ENCODE assay signal across 9 mouse cellular contexts in genomic region chr3:30696346-30696745, GRCm38 (mm10). TPM values are rescaled to one million over a fixed set of nuclear protein-coding genes. Genes with fewer than 3 reads are reported as not detected.
DNase-seq lines count a peak whose midpoint lies in the region; ATAC-seq and TF ChIP-seq lines count a peak whose summit lies in the region.
"Had no signal": no experiment of that assay in that cellular context is flagged by ENCODE, and none has a peak within 500 bp of the region (broad histone marks: within the 10 kb centered on the region; RNA-seq: fewer than 3 reads in every experiment).

No protein-coding gene starts in this region.

- no peak overlapping the region for H3K4me2 ChIP-seq in heart, embryonic 12.5 days
- H3K4me2 ChIP-seq: lung, embryonic 15.5 days had no signal

- H3K4me3 ChIP-seq in heart, adult 2 months: no peak overlapping the region
- no peak overlapping the region for H3K4me3 ChIP-seq in heart, embryonic 12.5 days
- H3K4me3 ChIP-seq in heart, embryonic 10.5 days: no peak overlapping the region
- H3K4me3 ChIP-seq: lung, embryonic 15.5 days had no signal

- no peaks in the 10 kb centered on the region for H3K79me2 ChIP-seq in heart, adult 2 months (replicated peaks; ENCODE audit: control insufficient read depth, insufficient read depth, low read length)

- H3K9ac ChIP-seq in heart, adult 2 months (ENCODE audit: low read depth, low read length): no peak overlapping the region
- H3K9ac ChIP-seq in heart, embryonic 12.5 days: no peak overlapping the region
- H3K9ac ChIP-seq: lung, embryonic 15.5 days had no signal

- intact Hi-C loops in heart, adult 2 months (cut with DNase I): loop anchor here (1.0 to 10.0 kb wide), 4 partner anchors 104 to 441 kb away; partner anchors contain the start of gene Gpr160

- no peaks in the 10 kb centered on the region for H3K27me3 ChIP-seq in heart, adult 2 months (ENCODE audit: control insufficient read depth, insufficient read depth, low read length)
- H3K27me3 ChIP-seq in heart, embryonic 12.5 days (replicated peaks): no peaks in the 10 kb centered on the region
- no peaks in the 10 kb centered on the region for H3K27me3 ChIP-seq in heart, embryonic 10.5 days (ENCODE audit: insufficient read depth, poor library complexity, severe bottlenecking)
- no peaks in the 10 kb centered on the region; the same call in 1 of the 2 replicates for H3K27me3 ChIP-seq in splenic B cell, adult 2 months (ENCODE audit: control insufficient read depth, insufficient read depth, low read length, poor library complexity, severe bottlenecking)
- H3K27me3 ChIP-seq: lung, embryonic 15.5 days had no signal

- no peaks in the 10 kb centered on the region for H3K36me3 ChIP-seq in heart, adult 2 months (ENCODE audit: control insufficient read depth, insufficient read depth, low read length)
- no peaks in the 10 kb centered on the region for H3K36me3 ChIP-seq in heart, embryonic 12.5 days
- H3K36me3 ChIP-seq in heart, embryonic 10.5 days: no peaks in the 10 kb centered on the region
- no peaks in the 10 kb centered on the region for H3K36me3 ChIP-seq in splenic B cell, adult 2 months (ENCODE audit: control insufficient read depth, insufficient read depth, low read length, poor library complexity, severe bottlenecking)
- H3K36me3 ChIP-seq: lung, embryonic 15.5 days had no signal

- no peaks in the 10 kb centered on the region for H3K4me1 ChIP-seq in heart, adult 2 months (ENCODE audit: control insufficient read depth, insufficient read depth, low read length)
- H3K4me1 ChIP-seq in heart, embryonic 12.5 days (replicated peaks): no peaks in the 10 kb centered on the region
- H3K4me1 ChIP-seq in heart, embryonic 10.5 days: 0 out of 2 replicates have a peak, but pooled peaks cover 3% of the 10 kb centered on the region
- H3K4me1 ChIP-seq: lung, embryonic 15.5 days had no signal

- no peaks in the 10 kb centered on the region for H3K9me3 ChIP-seq in heart, embryonic 12.5 days (replicated peaks)
- no peaks in the 10 kb centered on the region for H3K9me3 ChIP-seq in heart, embryonic 10.5 days
- H3K9me3 ChIP-seq: lung, embryonic 15.5 days had no signal

- peak; percentile 21 to 47 for DNase-seq in heart, adult 2 months
- DNase-seq in adrenal gland, adult 2 months: peak; percentile 46
- peak; percentile 72 for DNase-seq in embryo, embryonic 11 days
- DNase-seq in heart, embryonic 10.5 days (ENCODE audit: low spot score): peak; percentile 69
- DNase-seq in layer of hippocampus, adult 18-20 months (ENCODE audit: low spot score in 2 of 2): peak; percentile 5 to 73
- peak; percentile 67 for DNase-seq in lung, postnatal 14 days
- DNase-seq in splenic B cell, adult 2 months (ENCODE audit: low read depth, low spot score): peak; percentile 23

- TF ChIP-seq CTCF in heart, adult 2 months (IDR thresholded peaks at IDR 0.05): peak; percentile 89

- no peak for TF ChIP-seq POLR2A in heart, adult 2 months (IDR thresholded peaks at IDR 0.05; ENCODE audit: insufficient read depth, low read depth, low read length)

- 0 out of 2 replicates have a peak, but pooled peaks have one; percentile 31 for TF ChIP-seq EP300 in heart, adult 2 months (IDR thresholded peaks at IDR 0.05; ENCODE audit: insufficient read depth, low read depth, low read length)

- no peak overlapping the region for H3K27ac ChIP-seq in heart, adult 2 months
- H3K27ac ChIP-seq in heart, embryonic 12.5 days (ENCODE audit: poor library complexity, severe bottlenecking): no peak overlapping the region
- no peak overlapping the region for H3K27ac ChIP-seq in heart, embryonic 10.5 days
- H3K27ac ChIP-seq: lung, embryonic 15.5 days had no signal

- WGBS in heart, adult 2 months: 14% methylated on average over 2 of the region's 2 CpGs
- WGBS in heart, embryonic 12.5 days: 13% methylated on average over 2 of the region's 2 CpGs
- WGBS in heart, embryonic 10.5 days: 24% methylated on average over 2 of the region's 2 CpGs

- ATAC-seq in heart, embryonic 12.5 days (ENCODE audit: insufficient number of reproducible peaks, low FRiP score): no peak

RNA-seq across cellular contexts. Expression of gene Lrrc31, which starts 3.3 kb away (rescaled TPM):
- total RNA-seq in heart, adult 2 months (2021): under 1 TPM; 0.11 to 0.18 TPM
- polyA plus RNA-seq in heart, adult 2 months (2012; rRNA removed): 0.23 TPM in 2 replicates
- polyA plus RNA-seq in heart, embryonic 12.5 days (2016; fragmentation: Nextera tagmentation; extraction: Ambion mirVana): not detected in 2 replicates
- total RNA-seq in adrenal gland, adult 2 months (2021): not detected
- polyA plus RNA-seq in adrenal gland, adult 2 months (2012; rRNA removed): not detected in 2 replicates
- polyA plus RNA-seq in heart, embryonic 10.5 days (2016; fragmentation: Nextera tagmentation; extraction: Ambion mirVana): not detected in 2 replicates
- total RNA-seq in layer of hippocampus, adult 18-20 months (2021): not detected

RNA-seq across cellular contexts. Expression of gene Lrrc34, which starts 48.7 kb away (rescaled TPM):
- total RNA-seq in heart, adult 2 months (2021): not detected
- 0.06 TPM in 1 of 2 replicates, not detected in the other for polyA plus RNA-seq in heart, adult 2 months (2012; rRNA removed)
- polyA plus RNA-seq in heart, embryonic 12.5 days (2016; fragmentation: Nextera tagmentation; extraction: Ambion mirVana): 0.49 and 0.62 TPM in 2 replicates
- not detected for total RNA-seq in adrenal gland, adult 2 months (2021)
- polyA plus RNA-seq in adrenal gland, adult 2 months (2012; rRNA removed): not detected in 2 replicates
- 1.1 and 1.5 TPM in 2 replicates for polyA plus RNA-seq in heart, embryonic 10.5 days (2016; fragmentation: Nextera tagmentation; extraction: Ambion mirVana)
- total RNA-seq in layer of hippocampus, adult 18-20 months (2021): under 1 TPM in 1 of 2 experiments, not detected in 1; 0.37 TPM

RNA-seq across cellular contexts. Expression of gene Samd7, which starts 49.7 kb away (rescaled TPM):
- total RNA-seq in heart, adult 2 months (2021): not detected
- not detected in 2 replicates for polyA plus RNA-seq in heart, adult 2 months (2012; rRNA removed)
- not detected in 2 replicates for polyA plus RNA-seq in heart, embryonic 12.5 days (2016; fragmentation: Nextera tagmentation; extraction: Ambion mirVana)
- not detected for total RNA-seq in adrenal gland, adult 2 months (2021)
- polyA plus RNA-seq in adrenal gland, adult 2 months (2012; rRNA removed): 0.06 TPM in 1 of 2 replicates, not detected in the other
- not detected in 2 replicates for polyA plus RNA-seq in heart, embryonic 10.5 days (2016; fragmentation: Nextera tagmentation; extraction: Ambion mirVana)
- not detected for total RNA-seq in layer of hippocampus, adult 18-20 months (2021)
- polyA plus RNA-seq: lung, embryonic 15.5 days had no signal

RNA-seq across cellular contexts. Expression of gene Lrriq4, which starts 52.0 kb away (rescaled TPM):
- not detected for total RNA-seq in heart, adult 2 months (2021)
- polyA plus RNA-seq in heart, adult 2 months (2012; rRNA removed): not detected in 2 replicates
- 0.15 TPM in 1 of 2 replicates, not detected in the other for polyA plus RNA-seq in heart, embryonic 12.5 days (2016; fragmentation: Nextera tagmentation; extraction: Ambion mirVana)
- not detected for total RNA-seq in adrenal gland, adult 2 months (2021)
- polyA plus RNA-seq in adrenal gland, adult 2 months (2012; rRNA removed): not detected in 2 replicates
- not detected in 2 replicates for polyA plus RNA-seq in heart, embryonic 10.5 days (2016; fragmentation: Nextera tagmentation; extraction: Ambion mirVana)
- total RNA-seq in layer of hippocampus, adult 18-20 months (2021): not detected
- polyA plus RNA-seq: lung, embryonic 15.5 days had no signal
